Mouse (Mus musculus) G1E (cell line): ENCODE results near the gene Slc9a3r1. TPM values are rescaled to one million over a fixed set of nuclear protein-coding genes. Genes with fewer than 3 reads are reported as not detected.

Source experiments
- ATAC-seq: 2 replicates; pipeline ENCODE4 v1.8.0; 2016; ENCODE audit warnings: mild to moderate bottlenecking; ENCODE audit not compliant: insufficient number of reproducible peaks, poor library complexity, low FRiP score, severe bottlenecking; ENCODE audit errors: extremely low read depth
- DNase-seq: peaks from one replicate; pipeline ENCODE4 v3.0.0; 2012; ENCODE audit warnings: low spot score
- H3K27me3 ChIP-seq: 2 replicates; pipeline ENCODE4 v1.6.1; 2012; ENCODE audit warnings: mild to moderate bottlenecking, low read length, inconsistent platforms; ENCODE audit not compliant: insufficient read depth
- H3K36me3 ChIP-seq: replicated peaks from 2 replicates; pipeline ENCODE3; 2012; ENCODE audit warnings: mild to moderate bottlenecking, inconsistent platforms
- H3K4me1 ChIP-seq: 2 replicates; pipeline ENCODE4 v1.6.1; 2012; ENCODE audit warnings: low read depth, low read length, inconsistent platforms, mixed read lengths; ENCODE audit not compliant: insufficient read depth
- H3K4me3 ChIP-seq: 2 replicates; pipeline ENCODE4 v1.5.1; 2012; ENCODE audit warnings: low read depth, mild to moderate bottlenecking, inconsistent platforms, low read length, moderate library complexity, mixed read lengths
- H3K9me3 ChIP-seq: replicated peaks from 2 replicates; pipeline ENCODE4 v1.6.1; 2012; ENCODE audit warnings: inconsistent platforms
- CTCF ChIP-seq: IDR thresholded peaks from 2 replicates; pipeline ENCODE4 v1.5.1; 2012; ENCODE audit warnings: low read depth, low read length, inconsistent platforms, mixed read lengths
- GATA1 ChIP-seq: IDR thresholded peaks from 2 replicates; pipeline ENCODE4 v1.6.1; 2012; ENCODE audit warnings: borderline replicate concordance, low read length, inconsistent platforms, mixed read lengths
- GATA2 ChIP-seq: IDR thresholded peaks from 2 replicates; pipeline ENCODE4 v1.6.1; 2012; ENCODE audit warnings: low read depth, low read length, inconsistent platforms, borderline replicate concordance
- POLR2AphosphoS5 ChIP-seq: IDR thresholded peaks from 2 replicates; pipeline ENCODE4 v1.6.1; 2012; ENCODE audit warnings: low read depth, low read length, inconsistent platforms; ENCODE audit not compliant: insufficient replicate concordance
- TAL1 ChIP-seq: conservative IDR thresholded peaks from 2 replicates; pipeline ENCODE4 v1.6.1; 2012; ENCODE audit warnings: low read depth, low read length, inconsistent platforms, mixed read lengths
- polyA plus RNA-seq: library from polyadenylated mRNA; stranded (reverse); fragments of >175 nt; gene quantifications from 2 replicates; pipeline ENCODE4 v1.2.3, GENCODE M21; 2012
- total RNA-seq, 2 experiments: library from RNA; stranded (forward) in 1 of 2; stranded (reverse) in 1 of 2; fragments of 200-1000 nt in 1 of 2; fragments of >200 nt in 1 of 2; fragmentation: Nextera tagmentation in 1 of 2; gene quantifications; 2 replicates each; pipeline ENCODE4 v1.2.3; 2014 to 2017

Gene Slc9a3r1
- total and polyA plus RNA-seq, 3 experiments: 57.3 to 357 (median 94.5) TPM

DNA sequence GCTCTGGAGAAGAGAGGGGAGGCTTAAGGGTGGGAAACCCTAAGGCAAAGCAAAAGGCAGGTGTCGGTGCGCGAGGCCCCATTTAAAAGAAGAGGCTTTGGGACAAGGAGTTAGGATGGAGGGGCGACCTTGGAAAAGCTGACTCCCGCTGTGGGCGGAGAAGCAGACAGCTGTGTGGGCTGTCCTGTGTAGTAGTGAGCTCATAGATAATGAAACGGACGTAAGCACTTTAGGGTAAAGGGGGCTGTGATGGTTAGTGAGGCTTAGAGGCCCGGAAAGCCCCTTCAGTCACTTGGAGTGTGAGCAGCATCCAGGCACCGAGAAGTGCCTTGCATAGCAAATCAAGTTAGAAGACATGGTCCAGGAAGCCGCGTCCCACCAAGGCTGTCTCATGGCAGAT, 24.6 kb downstream of the Slc9a3r1 start, which contains the start of gene Nat9:
Nat9 (minus strand) TSS at position 167 of the 400 bp plus-strand sequence.
- Histone ChIP-seq H3K27me3 (no peaks in the 10 kb centered on the region), H3K4me1 (peaks cover 80% of the 10 kb centered on the region), H3K9me3 (peaks cover 6% of the 10 kb centered on the region), H3K4me3 (peak within 1 kb of the TSS; percentile 81), H3K36me3 (peaks cover 62% of the 10 kb centered on the region)
- TF ChIP-seq GATA2 (no peak), POLR2AphosphoS5 (no peak), TAL1 (no peak), CTCF (no peak), GATA1 (no peak)
- no peak for ATAC-seq
- no peak for DNase-seq

DNA sequence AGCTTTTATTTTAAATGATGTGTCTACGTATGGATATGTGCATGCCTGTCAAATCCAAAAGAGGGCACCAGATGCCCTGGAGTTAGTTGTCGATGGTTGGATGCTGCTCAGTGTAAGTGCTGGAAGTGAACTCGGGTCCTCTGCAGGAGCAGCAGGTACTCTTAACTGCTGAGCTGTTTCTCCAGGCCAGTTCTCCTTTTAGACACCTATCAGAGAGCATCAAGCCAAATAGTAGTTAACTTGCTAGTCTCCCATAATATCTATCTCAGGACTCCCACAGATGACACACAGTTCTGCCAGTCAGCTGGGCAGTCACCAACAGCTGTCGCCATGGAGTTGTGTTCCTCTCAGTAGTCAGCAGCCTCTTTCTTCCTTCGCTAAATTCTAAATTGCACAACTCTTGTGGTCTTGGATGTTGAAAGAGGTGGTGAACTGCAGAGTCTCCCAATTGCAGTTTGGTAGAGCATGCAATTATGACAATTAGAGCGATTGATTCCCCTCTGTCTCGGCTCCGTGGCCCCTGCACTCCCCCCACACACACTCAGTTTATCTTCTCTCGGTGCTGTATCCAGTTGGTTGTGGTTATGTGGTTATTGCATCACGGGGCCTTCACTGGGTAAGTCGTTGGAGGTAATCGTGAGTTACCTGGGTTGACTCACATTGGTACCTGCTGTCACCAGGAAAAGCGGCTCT, 25.5 kb downstream of the Slc9a3r1 start:
- no peaks in the 10 kb centered on the region for H3K27me3 ChIP-seq
- DNase-seq: no peak
- TF ChIP-seq GATA2: no peak
- TF ChIP-seq TAL1: no peak
- TF ChIP-seq CTCF: no peak
- no peak for TF ChIP-seq GATA1
- no peak for TF ChIP-seq POLR2AphosphoS5

DNA sequence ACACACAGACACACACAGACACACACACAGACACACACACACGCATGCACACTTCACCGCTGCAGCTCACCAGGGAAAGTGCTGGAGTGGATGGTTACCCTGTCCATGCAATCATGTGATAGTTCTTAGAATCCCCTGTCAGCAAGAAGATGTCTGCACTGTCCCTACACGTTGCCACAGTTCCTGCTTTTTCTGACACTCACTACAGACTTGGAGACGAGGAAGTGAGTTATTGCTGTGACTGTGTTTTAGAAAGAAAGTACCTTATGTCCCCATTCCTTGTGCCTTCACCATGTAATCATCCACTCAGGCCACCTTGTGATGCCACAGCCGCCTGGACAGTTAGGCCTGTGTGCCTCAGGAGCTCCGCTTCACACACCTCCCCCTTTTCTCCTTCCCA, 26.2 kb downstream of the Slc9a3r1 start:
- no peak for TF ChIP-seq GATA2
- TF ChIP-seq TAL1: no peak
- TF ChIP-seq CTCF: no peak
- TF ChIP-seq POLR2AphosphoS5: no peak
- TF ChIP-seq GATA1: no peak
- ATAC-seq: no peak
- Histone ChIP-seq H3K9me3 (peaks cover 6% of the 10 kb centered on the region), H3K27me3 (no peaks in the 10 kb centered on the region), H3K36me3 (peaks cover 46% of the 10 kb centered on the region), H3K4me1 (peaks cover 68% of the 10 kb centered on the region), H3K4me3 (peak overlapping the region; percentile 81; the same call in 1 of the 2 replicates)
- no peak for DNase-seq

More for the DNA sequence above, 25.5 kb downstream of the Slc9a3r1 start:
- peaks cover 6% of the 10 kb centered on the region for H3K9me3 ChIP-seq
- peak overlapping the region; percentile 81; the same call in 1 of the 2 replicates for H3K4me3 ChIP-seq
- H3K36me3 ChIP-seq: peaks cover 52% of the 10 kb centered on the region
- no peak for ATAC-seq
- H3K4me1 ChIP-seq: peaks cover 72% of the 10 kb centered on the region

- H3K9me3 ChIP-seq: peaks cover 6% of the 10 kb centered on the region
- H3K4me1 ChIP-seq: peaks cover 73% of the 10 kb centered on the region
- no peak for DNase-seq
- H3K27me3 ChIP-seq: no peaks in the 10 kb centered on the region
- peak; percentile 5; the same call in 1 of the 2 replicates for ATAC-seq
- peaks cover 58% of the 10 kb centered on the region for H3K36me3 ChIP-seq
- no peak for TF ChIP-seq POLR2AphosphoS5
- no peak for TF ChIP-seq TAL1
- no peak for TF ChIP-seq CTCF
- no peak for TF ChIP-seq GATA1
- TF ChIP-seq GATA2: no peak
- peak overlapping the region; percentile 61; the same call in 1 of the 2 replicates for H3K4me3 ChIP-seq
These were observed 29.0 kb downstream of the Slc9a3r1 start for GRCm38 (mm10) chr11:115192180-115192579.

GRCm38 (mm10) chr11:115194693-115195092, 31.6 kb downstream of the Slc9a3r1 start:
- no peak for TF ChIP-seq GATA1
- TF ChIP-seq POLR2AphosphoS5: no peak
- peak; percentile 63 for TF ChIP-seq TAL1
- TF ChIP-seq GATA2: no peak
- TF ChIP-seq CTCF: no peak
- Histone ChIP-seq H3K4me3 (peak overlapping the region; percentile 55; the same call in 1 of the 2 replicates), H3K36me3 (peaks cover 70% of the 10 kb centered on the region), H3K27me3 (no peaks in the 10 kb centered on the region), H3K4me1 (peaks cover 78% of the 10 kb centered on the region), H3K9me3 (peaks cover 6% of the 10 kb centered on the region)
- DNase-seq: no peak
- ATAC-seq: peak; percentile 50

GRCm38 (mm10) chr11:115195933-115196332, 32.8 kb downstream of the Slc9a3r1 start:
- H3K36me3 ChIP-seq: peaks cover 72% of the 10 kb centered on the region
- H3K27me3 ChIP-seq: no peaks in the 10 kb centered on the region
- TF ChIP-seq POLR2AphosphoS5: no peak
- DNase-seq (no peak), ATAC-seq (peak; percentile 17)
- no peak overlapping the region; the same call in 1 of the 2 replicates for H3K4me3 ChIP-seq
- H3K9me3 ChIP-seq: no peaks in the 10 kb centered on the region
- peaks cover 83% of the 10 kb centered on the region for H3K4me1 ChIP-seq

DNA sequence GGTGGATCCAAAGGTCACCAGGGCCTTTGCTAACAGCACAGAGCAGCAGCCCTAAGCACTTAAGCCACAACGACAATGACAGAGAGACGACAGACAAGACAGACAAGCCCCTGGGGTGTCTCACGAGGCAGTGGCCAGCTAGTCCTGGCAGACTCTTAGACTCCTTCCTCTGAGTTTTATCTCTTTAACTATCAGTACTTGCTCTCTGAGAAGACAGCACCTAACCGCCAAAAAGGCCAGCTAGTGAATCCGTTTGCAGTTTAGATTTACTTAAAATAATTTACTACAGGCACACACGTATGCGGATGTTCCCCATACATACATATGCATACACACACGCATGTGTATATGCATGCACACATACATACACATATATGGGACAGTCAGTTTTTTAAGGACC, 34.4 kb downstream of the Slc9a3r1 start:
- peaks cover 84% of the 10 kb centered on the region for H3K4me1 ChIP-seq
- H3K9me3 ChIP-seq: no peaks in the 10 kb centered on the region
- DNase-seq (no peak), ATAC-seq (no peak)
- no peak for TF ChIP-seq POLR2AphosphoS5
- no peak for TF ChIP-seq GATA2
- no peak for TF ChIP-seq CTCF
- no peak for TF ChIP-seq TAL1
- TF ChIP-seq GATA1: no peak
- peaks cover 75% of the 10 kb centered on the region for H3K36me3 ChIP-seq
- H3K4me3 ChIP-seq: peak overlapping the region; percentile 25; the same call in 1 of the 2 replicates
- H3K27me3 ChIP-seq: no peaks in the 10 kb centered on the region
